Mouse (Mus musculus) B cell, adult 2 months (primary cell): ENCODE results near the gene Plxdc2.
"Not testable (repeated sequence)": the region's sequence is repeated elsewhere in the genome, so short reads cannot be mapped to it uniquely, and the experiment has no call there.

Source experiments
- DNase-seq, 2 experiments: peaks; one replicate each; pipeline ENCODE4 v3.0.0; 2022

The Plxdc2 gene

GRCm38 (mm10) chr2:16769149-16769548 is 413.0 kb downstream of the Plxdc2 start:
- not testable (repeated sequence) for DNase-seq

- no peak for DNase-seq
Observed at GRCm38 (mm10) chr2:16773398-16774113, 417.5 kb downstream of the Plxdc2 start.

GRCm38 (mm10) chr2:16774114-16774433 is 418.0 kb downstream of the Plxdc2 start:
- no peak for DNase-seq

- DNase-seq, result no peak
Observed at GRCm38 (mm10) chr2:16795283-16795682, 439.2 kb downstream of the Plxdc2 start.
